Mouse (Mus musculus) right cerebral cortex, postnatal 25 days (tissue): Measurements from ENCODE around the gene Spaca3.

Experiments used
- DNase-seq: peaks from one replicate; pipeline ENCODE4 v3.0.0; 2022

Spaca3 gene

GRCm38 (mm10) chr11:80858065-80858464, at the start of gene Spaca3:
Gene Spaca3, plus strand, starts transcription at chr11:80858365.
- no peak for DNase-seq

- DNase-seq, result no peak
These were observed 49.6 kb upstream of the Spaca3 start for GRCm38 (mm10) chr11:80808551-80809070.

GRCm38 (mm10) chr11:80809666-80809992, 48.5 kb upstream of the Spaca3 start:
- no peak for DNase-seq

GRCm38 (mm10) chr11:80809993-80810821, 48.0 kb upstream of the Spaca3 start, which contains the start of gene Tmem98:
Gene Tmem98, plus strand, starts transcription at chr11:80810175.
- DNase-seq, result no peak

- DNase-seq, result no peak
These were observed 47.0 kb upstream of the Spaca3 start for GRCm38 (mm10) chr11:80811156-80811555.

GRCm38 (mm10) chr11:80815354-80815753, 42.8 kb upstream of the Spaca3 start:
- DNase-seq, result no peak

GRCm38 (mm10) chr11:80818060-80818697, 40.0 kb upstream of the Spaca3 start:
- peak; percentile 62 for DNase-seq

GRCm38 (mm10) chr11:80820085-80820484, 38.1 kb upstream of the Spaca3 start:
- DNase-seq, result no peak

GRCm38 (mm10) chr11:80821296-80821695, 36.9 kb upstream of the Spaca3 start:
- peak; percentile 34 for DNase-seq

- DNase-seq, result no peak
These were observed 36.4 kb upstream of the Spaca3 start for GRCm38 (mm10) chr11:80821794-80822193.

- DNase-seq, result no peak
These were observed 22.8 kb upstream of the Spaca3 start for GRCm38 (mm10) chr11:80835395-80835794.

GRCm38 (mm10) chr11:80835841-80836240, 22.3 kb upstream of the Spaca3 start:
- no peak for DNase-seq

- no peak for DNase-seq
These were observed 19.4 kb upstream of the Spaca3 start for GRCm38 (mm10) chr11:80838724-80839123.

- DNase-seq, result no peak
These were observed 14.7 kb upstream of the Spaca3 start for GRCm38 (mm10) chr11:80843435-80843834.

- no peak for DNase-seq
These were observed 12.7 kb upstream of the Spaca3 start for GRCm38 (mm10) chr11:80845486-80845885.

GRCm38 (mm10) chr11:80846115-80846514, 12.1 kb upstream of the Spaca3 start:
- no peak for DNase-seq

- no peak for DNase-seq
These were observed 10.0 kb upstream of the Spaca3 start for GRCm38 (mm10) chr11:80848131-80848530.

- no peak for DNase-seq
These were observed 6.3 kb upstream of the Spaca3 start for GRCm38 (mm10) chr11:80851859-80852258.

- DNase-seq, result no peak
These were observed 5.2 kb upstream of the Spaca3 start for GRCm38 (mm10) chr11:80853014-80853413.

GRCm38 (mm10) chr11:80854430-80854829, 3.7 kb upstream of the Spaca3 start:
- no peak for DNase-seq

- DNase-seq, result no peak
These were observed 3.3 kb upstream of the Spaca3 start for GRCm38 (mm10) chr11:80854908-80855307.

GRCm38 (mm10) chr11:80856827-80857226, 1.3 kb upstream of the Spaca3 start:
- DNase-seq, result no peak

- no peak for DNase-seq
These were observed 4.8 kb downstream of the Spaca3 start for GRCm38 (mm10) chr11:80862941-80863340.

- no peak for DNase-seq
These were observed 9.9 kb downstream of the Spaca3 start for GRCm38 (mm10) chr11:80868039-80868438.
